Mouse (Mus musculus): ENCODE measurements around the gene Gypa. TPM values are rescaled to one million over a fixed set of nuclear protein-coding genes. Genes with fewer than 3 reads are reported as not detected.

Gene Gypa
- polyA plus RNA-seq, 1 experiment from 2014 or later = 2.4 TPM

DNA sequence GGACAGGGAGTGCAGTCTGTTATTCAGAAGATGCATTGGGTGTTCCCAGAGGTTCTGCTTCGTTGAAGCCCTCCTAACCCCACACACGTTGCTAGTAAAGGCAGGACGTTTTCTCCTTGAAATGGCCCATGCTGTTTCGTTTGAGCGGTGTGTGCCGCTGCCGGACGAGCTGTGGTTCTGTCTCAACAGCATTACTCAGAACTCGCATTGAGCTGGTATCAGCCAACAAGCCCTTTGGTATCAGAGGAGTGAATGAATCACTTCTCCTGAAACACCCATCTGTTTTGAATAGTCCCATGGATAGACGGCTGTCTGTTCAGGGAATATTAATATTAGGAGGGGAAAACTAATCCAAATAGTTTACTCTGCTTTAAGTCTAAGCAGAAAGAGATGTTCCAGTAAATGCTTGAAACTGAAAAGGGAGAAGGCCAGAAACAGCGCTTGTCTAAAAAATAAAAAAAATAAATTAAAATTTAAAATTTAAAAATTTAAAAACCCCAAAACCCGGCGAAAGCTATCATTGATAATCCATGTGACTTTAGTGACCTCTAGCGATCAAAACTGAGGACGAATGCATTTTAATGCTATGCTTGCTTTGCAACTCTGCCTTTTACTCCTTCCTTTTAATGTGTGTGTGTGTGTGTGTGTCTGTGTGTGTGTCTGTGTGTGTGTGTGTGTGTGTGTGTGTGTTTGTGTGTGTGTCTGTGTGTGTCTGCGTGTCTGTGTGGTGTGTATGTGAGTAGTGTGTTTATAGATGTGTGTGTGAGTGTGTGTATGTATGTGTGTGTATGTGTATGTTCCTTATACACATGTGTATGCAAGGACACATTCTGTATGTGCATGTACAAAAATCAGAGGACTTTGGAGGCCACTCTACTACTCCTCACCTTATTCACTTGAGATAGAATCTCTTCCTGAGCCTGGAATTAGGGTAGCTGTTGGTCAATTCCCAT lies 10.5 kb upstream of the Gypa start:
- Histone ChIP-seq H3K27ac (no peak overlapping the region), H3K4me3 (replicated peaks; ENCODE audit: low read length) (no peak overlapping the region), H3K9me3 (ENCODE audit: control insufficient read depth, low read length) (no peaks in the 10 kb centered on the region), H3K9ac (no peak overlapping the region), H3K4me2 (replicated peaks) (peak overlapping the region; percentile 40), H3K4me1 (replicated peaks; ENCODE audit: control insufficient read depth, insufficient read depth, low read length) (no peaks in the 10 kb centered on the region), H3K27me3 (ENCODE audit: control insufficient read depth, insufficient read depth, low read length) (no peaks in the 10 kb centered on the region), H3K36me3 (replicated peaks; ENCODE audit: control insufficient read depth, insufficient read depth) (no peaks in the 10 kb centered on the region)
- WGBS = 38% methylated on average over 16 of the region's 16 CpGs
- ATAC-seq (ENCODE audit: low FRiP score) (no peak), DNase-seq (ENCODE audit: low spot score) (peak; percentile 73)

GRCm38 (mm10) chr8:80491562-80491961 lies 2.0 kb upstream of the Gypa start:
- Histone ChIP-seq H3K4me3 (replicated peaks; ENCODE audit: low read length) (no peak overlapping the region), H3K36me3 (replicated peaks; ENCODE audit: control insufficient read depth, insufficient read depth) (no peaks in the 10 kb centered on the region), H3K9ac (no peak overlapping the region), H3K27me3 (ENCODE audit: control insufficient read depth, insufficient read depth, low read length) (no peaks in the 10 kb centered on the region), H3K9me3 (ENCODE audit: control insufficient read depth, low read length) (no peaks in the 10 kb centered on the region), H3K27ac (no peak overlapping the region), H3K4me2 (replicated peaks) (no peak overlapping the region), H3K4me1 (replicated peaks; ENCODE audit: control insufficient read depth, insufficient read depth, low read length) (0 out of 2 replicates have a peak, but pooled peaks cover 6% of the 10 kb centered on the region)
- no peak for DNase-seq (ENCODE audit: low spot score)
- no peak for ATAC-seq (ENCODE audit: low FRiP score)
- WGBS = 60% methylated on average over 1 of the region's 1 CpGs

- H3K27me3 ChIP-seq (ENCODE audit: control insufficient read depth, insufficient read depth, low read length) = no peaks in the 10 kb centered on the region
- H3K9me3 ChIP-seq (ENCODE audit: control insufficient read depth, low read length) = no peaks in the 10 kb centered on the region
- H3K27ac ChIP-seq = no peak overlapping the region
- peak; percentile 74 for DNase-seq (ENCODE audit: low spot score)
- H3K4me1 ChIP-seq (replicated peaks; ENCODE audit: control insufficient read depth, insufficient read depth, low read length) = 0 out of 2 replicates have a peak, but pooled peaks cover 6% of the 10 kb centered on the region
- H3K4me2 ChIP-seq (replicated peaks) = peak overlapping the region; percentile 56
- under 1% methylated on average over 16 of the region's 16 CpGs for WGBS
- H3K9ac ChIP-seq = peak overlapping the region; percentile 24
- no peaks in the 10 kb centered on the region for H3K36me3 ChIP-seq (replicated peaks; ENCODE audit: control insufficient read depth, insufficient read depth)
- peak; percentile 89 for ATAC-seq (ENCODE audit: low FRiP score)
- H3K4me3 ChIP-seq (replicated peaks; ENCODE audit: low read length) = peak overlapping the region; percentile 34
These were observed 567 bp upstream of the Gypa start for GRCm38 (mm10) chr8:80492987-80493441.

DNA sequence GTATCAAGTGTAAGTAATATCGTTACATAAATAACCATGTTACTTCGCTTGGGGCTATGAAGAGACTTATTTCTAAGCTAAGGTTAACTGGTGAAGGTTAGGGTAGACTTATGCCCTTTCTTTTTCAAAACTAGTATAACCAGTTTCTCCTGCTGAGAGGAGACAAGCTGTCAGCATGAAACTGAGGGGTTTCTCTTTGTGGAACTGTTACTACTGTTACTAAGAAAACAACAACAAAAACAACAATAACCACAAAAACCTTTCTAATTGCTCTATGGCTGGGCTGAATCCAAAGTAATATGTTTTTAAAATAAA lies 722 bp downstream of the Gypa start:
- H3K27me3 ChIP-seq (ENCODE audit: control insufficient read depth, insufficient read depth, low read length) = no peaks in the 10 kb centered on the region
- no peak for DNase-seq (ENCODE audit: low spot score)
- 0 out of 2 replicates have a peak, but pooled peaks cover 6% of the 10 kb centered on the region for H3K4me1 ChIP-seq (replicated peaks; ENCODE audit: control insufficient read depth, insufficient read depth, low read length)
- no peak overlapping the region for H3K4me3 ChIP-seq (replicated peaks; ENCODE audit: low read length)
- H3K36me3 ChIP-seq (replicated peaks; ENCODE audit: control insufficient read depth, insufficient read depth) = no peaks in the 10 kb centered on the region
- WGBS = 93% methylated on average over 2 of the region's 2 CpGs
- no peak for ATAC-seq (ENCODE audit: low FRiP score)
- no peak overlapping the region for H3K9ac ChIP-seq
- H3K9me3 ChIP-seq (ENCODE audit: control insufficient read depth, low read length) = no peaks in the 10 kb centered on the region
- no peak overlapping the region for H3K27ac ChIP-seq
- H3K4me2 ChIP-seq (replicated peaks) = no peak overlapping the region

- no peak for DNase-seq (ENCODE audit: low spot score)
- no peaks in the 10 kb centered on the region for H3K36me3 ChIP-seq (replicated peaks; ENCODE audit: control insufficient read depth, insufficient read depth)
- WGBS = 84% methylated on average over 5 of the region's 5 CpGs
- H3K27me3 ChIP-seq (ENCODE audit: control insufficient read depth, insufficient read depth, low read length) = no peaks in the 10 kb centered on the region
- H3K9ac ChIP-seq = no peak overlapping the region
- H3K9me3 ChIP-seq (ENCODE audit: control insufficient read depth, low read length) = no peaks in the 10 kb centered on the region
- no peak overlapping the region for H3K27ac ChIP-seq
- ATAC-seq (ENCODE audit: low FRiP score) = peak; percentile 41; the same call in 1 of the 2 replicates
- H3K4me1 ChIP-seq (replicated peaks; ENCODE audit: control insufficient read depth, insufficient read depth, low read length) = 0 out of 2 replicates have a peak, but pooled peaks cover 6% of the 10 kb centered on the region
- no peak overlapping the region for H3K4me3 ChIP-seq (replicated peaks; ENCODE audit: low read length)
- H3K4me2 ChIP-seq (replicated peaks) = no peak overlapping the region
These were observed 1.2 kb downstream of the Gypa start for GRCm38 (mm10) chr8:80494819-80495218.

- ATAC-seq (ENCODE audit: low FRiP score) = no peak
- Histone ChIP-seq H3K4me3 (replicated peaks; ENCODE audit: low read length) (no peak overlapping the region), H3K4me2 (replicated peaks) (no peak overlapping the region), H3K4me1 (replicated peaks; ENCODE audit: control insufficient read depth, insufficient read depth, low read length) (0 out of 2 replicates have a peak, but pooled peaks cover 6% of the 10 kb centered on the region), H3K9ac (no peak overlapping the region), H3K27me3 (ENCODE audit: control insufficient read depth, insufficient read depth, low read length) (no peaks in the 10 kb centered on the region), H3K27ac (no peak overlapping the region), H3K36me3 (replicated peaks; ENCODE audit: control insufficient read depth, insufficient read depth) (no peaks in the 10 kb centered on the region), H3K9me3 (ENCODE audit: control insufficient read depth, low read length) (no peaks in the 10 kb centered on the region)
- 92% methylated on average over 6 of the region's 6 CpGs for WGBS
- DNase-seq (ENCODE audit: low spot score) = no peak
These were observed 1.9 kb downstream of the Gypa start for GRCm38 (mm10) chr8:80495527-80495926.

GRCm38 (mm10) chr8:80497323-80497722 lies 3.7 kb downstream of the Gypa start:
- DNase-seq (ENCODE audit: low spot score) = no peak
- Histone ChIP-seq H3K4me3 (replicated peaks; ENCODE audit: low read length) (no peak overlapping the region), H3K27me3 (ENCODE audit: control insufficient read depth, insufficient read depth, low read length) (no peaks in the 10 kb centered on the region), H3K4me2 (replicated peaks) (no peak overlapping the region), H3K36me3 (replicated peaks; ENCODE audit: control insufficient read depth, insufficient read depth) (no peaks in the 10 kb centered on the region), H3K4me1 (replicated peaks; ENCODE audit: control insufficient read depth, insufficient read depth, low read length) (0 out of 2 replicates have a peak, but pooled peaks cover 6% of the 10 kb centered on the region), H3K9ac (no peak overlapping the region), H3K27ac (no peak overlapping the region), H3K9me3 (ENCODE audit: control insufficient read depth, low read length) (no peaks in the 10 kb centered on the region)
- 88% methylated on average over 4 of the region's 4 CpGs for WGBS
- no peak for ATAC-seq (ENCODE audit: low FRiP score)

GRCm38 (mm10) chr8:80500244-80500643 lies 6.7 kb downstream of the Gypa start:
- no peaks in the 10 kb centered on the region for H3K27me3 ChIP-seq (ENCODE audit: control insufficient read depth, insufficient read depth, low read length)
- H3K9me3 ChIP-seq (ENCODE audit: control insufficient read depth, low read length) = no peaks in the 10 kb centered on the region
- no peak for DNase-seq (ENCODE audit: low spot score)
- no peak overlapping the region for H3K27ac ChIP-seq
- no peak overlapping the region for H3K9ac ChIP-seq
- no peak overlapping the region for H3K4me2 ChIP-seq (replicated peaks)
- no peak overlapping the region for H3K4me3 ChIP-seq (replicated peaks; ENCODE audit: low read length)
- no peak for ATAC-seq (ENCODE audit: low FRiP score)
- H3K4me1 ChIP-seq (replicated peaks; ENCODE audit: control insufficient read depth, insufficient read depth, low read length) = no peaks in the 10 kb centered on the region
- 63% methylated on average over 2 of the region's 2 CpGs for WGBS
- no peaks in the 10 kb centered on the region for H3K36me3 ChIP-seq (replicated peaks; ENCODE audit: control insufficient read depth, insufficient read depth)

- 94% methylated on average over 3 of the region's 3 CpGs for WGBS
- Histone ChIP-seq H3K36me3 (replicated peaks; ENCODE audit: control insufficient read depth, insufficient read depth) (no peaks in the 10 kb centered on the region), H3K4me3 (replicated peaks; ENCODE audit: low read length) (no peak overlapping the region), H3K4me2 (replicated peaks) (no peak overlapping the region), H3K9ac (no peak overlapping the region), H3K9me3 (ENCODE audit: control insufficient read depth, low read length) (no peaks in the 10 kb centered on the region), H3K27ac (no peak overlapping the region), H3K4me1 (replicated peaks; ENCODE audit: control insufficient read depth, insufficient read depth, low read length) (no peaks in the 10 kb centered on the region), H3K27me3 (ENCODE audit: control insufficient read depth, insufficient read depth, low read length) (no peaks in the 10 kb centered on the region)
- no peak for DNase-seq (ENCODE audit: low spot score)
- no peak for ATAC-seq (ENCODE audit: low FRiP score)
These were observed 7.2 kb downstream of the Gypa start for GRCm38 (mm10) chr8:80500773-80501172.
